Mouse (Mus musculus) frontal cortex, adult (tissue): ENCODE results near the gene Tmem88b.
A peak's percentile ranks its signal among the peaks of the same experiment; 100 is the strongest.
"Not testable (repeated sequence)": the region's sequence is repeated elsewhere in the genome, so short reads cannot be mapped to it uniquely, and the experiment has no call there.

Source experiments
- ATAC-seq: cut with Nextera tagmentation; 2 replicates; pipeline ENCODE4 v1.9.2; 2017; ENCODE audit warnings: mild to moderate bottlenecking, moderate library complexity, mixed read lengths; ENCODE audit not compliant: low TSS enrichment

Tmem88b gene

DNA sequence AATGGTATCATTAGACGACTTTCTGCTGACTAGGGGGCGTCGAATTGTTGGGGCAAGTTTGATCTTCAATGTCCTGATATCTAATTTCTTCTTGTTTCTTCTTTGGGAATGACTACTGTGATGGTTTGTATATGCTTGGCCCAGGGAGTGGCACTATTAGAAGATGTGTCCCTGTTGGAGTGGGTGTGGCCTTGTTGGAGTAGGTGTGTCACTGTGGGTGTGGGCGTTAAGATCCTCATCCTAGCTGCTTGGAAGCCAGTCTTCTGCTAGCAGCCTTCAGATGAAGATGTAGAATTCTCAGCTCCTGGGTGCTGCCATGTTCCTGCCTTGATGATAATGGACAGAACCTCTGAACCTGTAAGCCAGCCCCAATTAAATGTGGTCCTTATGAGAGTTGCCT, 3.2 kb upstream of the Tmem88b start:
- not testable (repeated sequence) for ATAC-seq

DNA sequence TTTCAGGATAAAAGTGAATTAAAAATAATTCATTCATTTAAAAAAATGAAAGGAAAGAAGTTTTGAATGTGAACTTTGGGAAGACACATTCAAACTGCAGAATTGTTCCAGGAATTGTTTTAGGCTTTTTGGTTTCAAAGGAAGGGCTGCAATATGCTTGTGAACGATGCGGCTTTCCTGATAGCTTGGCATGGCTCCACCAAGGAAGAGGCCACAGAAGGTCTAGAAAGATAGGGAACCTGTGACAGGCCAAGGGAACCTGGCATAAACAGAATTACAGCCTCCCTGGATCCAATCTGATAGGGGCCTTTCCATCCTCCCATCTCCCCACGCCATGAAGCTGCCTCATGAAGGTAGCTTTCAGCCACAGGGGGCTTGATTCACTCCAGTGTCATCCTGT, 2.6 kb upstream of the Tmem88b start:
- ATAC-seq: no peak

DNA sequence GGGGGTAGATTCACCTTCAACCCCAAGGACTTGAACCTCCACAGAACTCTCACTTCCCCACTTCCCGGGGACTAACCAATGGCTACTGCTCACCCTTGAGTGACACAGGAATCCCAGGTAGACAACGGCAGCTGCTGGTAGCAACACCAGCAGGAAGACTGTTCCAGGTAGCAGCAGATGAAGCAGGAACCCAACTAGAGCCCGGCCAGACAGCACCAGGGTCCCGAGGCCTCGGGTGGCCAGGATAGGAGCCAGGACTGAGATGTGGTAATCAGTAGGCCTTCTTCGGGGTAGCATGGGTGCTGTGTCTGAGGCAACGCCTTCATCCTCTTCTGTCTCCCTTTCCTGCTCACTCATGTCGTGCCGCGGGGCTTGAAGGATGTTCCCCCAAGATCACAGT, 428 bp downstream of the Tmem88b start:
- no peak for ATAC-seq

DNA sequence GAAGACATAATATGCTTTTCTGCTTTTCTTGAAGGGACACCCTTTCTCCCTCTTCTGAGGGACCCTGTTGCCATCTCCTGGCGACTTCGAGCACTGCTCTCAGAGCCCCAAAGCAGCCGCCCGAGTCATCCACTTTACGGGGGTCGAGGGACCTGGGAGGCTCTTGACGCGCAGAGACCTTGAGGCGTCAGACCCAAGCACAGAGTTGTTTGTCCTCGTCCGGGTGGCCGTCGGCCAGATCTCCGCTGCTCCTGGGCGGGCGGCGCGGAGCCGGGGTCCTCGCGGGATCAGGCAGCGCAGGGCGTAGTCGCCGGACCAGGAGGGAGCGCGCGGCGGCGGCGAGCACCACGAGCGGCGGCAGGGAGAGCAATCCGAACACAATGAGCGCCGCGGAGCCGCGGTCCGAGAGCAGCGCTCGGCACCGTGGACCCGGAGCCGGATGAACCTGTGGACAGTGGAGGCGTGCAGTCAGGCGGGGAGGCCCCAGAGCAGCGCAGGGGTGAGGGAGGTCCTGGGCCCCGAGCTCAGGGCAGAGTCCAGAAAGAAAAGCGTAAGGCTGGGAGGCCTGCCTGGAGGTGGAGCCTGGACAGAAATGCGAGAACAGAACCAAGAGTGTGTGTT, 1.5 kb downstream of the Tmem88b start:
- peak; percentile 76 for ATAC-seq

DNA sequence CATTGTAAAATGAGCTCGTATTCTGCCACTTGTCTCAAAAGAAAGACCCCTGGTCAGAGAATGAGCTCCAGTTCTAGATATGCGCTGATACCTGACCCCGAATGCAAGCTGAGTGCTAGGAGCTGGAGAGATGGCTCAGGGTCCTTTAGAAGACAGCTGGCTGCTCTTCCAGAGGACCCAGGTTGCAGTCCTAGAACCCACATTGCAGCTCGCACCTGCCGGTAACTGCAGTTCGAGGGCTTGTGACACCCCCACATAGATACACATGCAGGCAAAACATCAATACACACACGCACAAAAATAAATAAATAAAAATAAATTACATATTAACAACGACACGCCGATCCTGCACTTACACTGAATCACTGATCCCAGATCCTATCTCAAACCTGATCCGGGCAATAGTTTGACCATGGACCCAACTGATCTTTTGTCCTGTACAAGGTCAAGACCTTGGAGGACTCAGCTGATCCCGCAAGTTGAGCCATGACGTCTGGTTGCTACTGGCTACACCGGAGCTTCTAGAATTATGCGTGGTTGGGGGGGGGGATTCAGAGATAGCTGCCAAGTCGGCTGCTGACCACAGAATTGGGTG, 2.1 kb downstream of the Tmem88b start:
- no peak for ATAC-seq

DNA sequence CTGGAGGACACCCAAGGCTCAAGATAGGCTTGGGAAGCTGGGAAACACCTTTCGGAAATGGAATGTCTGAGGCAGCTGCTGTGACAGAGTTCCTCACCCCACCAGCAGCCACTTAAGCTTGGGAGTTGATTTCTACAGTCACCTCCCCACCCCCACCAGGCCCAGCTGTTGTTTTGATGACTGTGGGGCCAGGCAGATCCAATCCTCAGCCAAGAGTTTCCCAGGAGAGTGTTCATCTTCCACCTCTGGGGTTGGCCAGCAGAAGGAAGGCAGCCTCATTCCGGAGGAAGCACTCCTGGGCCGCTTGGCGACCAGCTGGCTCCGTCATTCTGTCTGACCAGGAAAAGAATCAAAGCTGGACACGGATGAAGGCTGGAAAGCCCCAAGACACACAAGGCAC, 4.8 kb downstream of the Tmem88b start:
- no peak for ATAC-seq

DNA sequence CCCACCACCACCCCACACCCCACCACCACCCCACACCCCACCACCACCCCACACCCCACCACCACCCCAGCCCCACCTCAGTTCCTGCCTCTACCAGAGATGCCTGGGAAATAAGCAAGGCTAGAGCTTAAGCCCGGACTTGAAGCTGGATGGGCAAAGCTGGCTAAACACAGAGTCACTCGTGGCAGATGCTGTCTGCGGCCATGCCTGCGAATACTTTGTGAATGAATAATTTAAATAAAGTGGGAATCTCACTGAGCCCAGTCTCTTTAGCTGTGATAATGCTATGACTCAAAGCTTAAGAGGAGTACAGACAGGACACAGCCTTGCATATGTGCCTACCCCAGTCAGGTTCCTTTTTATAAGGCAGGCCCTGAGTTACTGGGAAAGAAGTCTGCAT, 6.2 kb downstream of the Tmem88b start:
- no peak for ATAC-seq

DNA sequence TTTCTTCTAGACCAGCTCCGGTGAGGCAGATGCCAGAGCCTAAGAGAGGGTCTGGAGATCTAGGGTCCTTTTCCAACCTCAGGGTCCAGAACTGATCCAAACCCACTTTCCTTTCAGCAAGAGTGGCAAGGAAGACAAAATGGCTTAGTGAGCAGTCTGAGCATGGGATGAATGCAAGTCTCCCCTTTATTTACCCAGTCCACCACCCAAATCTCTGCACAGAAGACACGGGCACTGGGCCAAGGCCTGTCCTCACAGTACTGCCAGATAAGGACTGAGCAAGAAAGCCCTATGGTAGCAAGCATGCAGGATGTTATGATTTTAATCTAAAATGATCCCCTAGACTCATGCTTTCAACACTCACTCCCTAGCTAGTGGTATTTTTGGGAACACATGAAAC, 7.9 kb downstream of the Tmem88b start:
- ATAC-seq: no peak

DNA sequence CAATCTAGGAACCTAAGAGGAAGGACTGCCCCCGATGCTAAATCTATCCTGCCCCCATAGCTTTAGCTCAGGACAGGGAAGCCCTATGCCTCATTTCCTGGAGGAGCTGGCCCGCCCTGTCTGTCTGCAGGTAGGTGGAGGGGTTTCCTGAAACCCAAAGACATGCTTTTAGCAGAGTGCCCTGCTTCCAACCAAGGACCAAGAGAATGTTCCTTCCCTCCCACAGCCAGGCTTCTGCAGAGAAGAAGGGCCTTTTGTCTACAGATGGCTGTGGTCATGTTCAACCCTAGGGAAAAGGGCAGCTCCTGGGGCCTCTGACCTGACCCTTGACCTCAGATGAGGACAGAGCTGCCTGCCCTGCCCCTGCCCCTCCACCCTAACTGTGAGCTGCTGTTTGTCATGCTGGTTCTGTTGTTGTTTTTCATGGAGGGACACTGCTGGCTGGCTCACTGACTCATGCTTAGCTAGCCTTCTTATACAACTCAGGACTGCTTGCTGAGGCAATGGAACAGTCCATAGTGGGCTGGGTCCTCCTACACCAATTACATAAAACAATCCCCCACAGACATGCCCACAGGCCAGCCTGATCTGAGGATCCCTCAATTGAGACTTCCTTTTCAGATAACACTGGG, 8.9 kb downstream of the Tmem88b start:
- ATAC-seq: peak; percentile 25; the same call in 1 of the 2 replicates

DNA sequence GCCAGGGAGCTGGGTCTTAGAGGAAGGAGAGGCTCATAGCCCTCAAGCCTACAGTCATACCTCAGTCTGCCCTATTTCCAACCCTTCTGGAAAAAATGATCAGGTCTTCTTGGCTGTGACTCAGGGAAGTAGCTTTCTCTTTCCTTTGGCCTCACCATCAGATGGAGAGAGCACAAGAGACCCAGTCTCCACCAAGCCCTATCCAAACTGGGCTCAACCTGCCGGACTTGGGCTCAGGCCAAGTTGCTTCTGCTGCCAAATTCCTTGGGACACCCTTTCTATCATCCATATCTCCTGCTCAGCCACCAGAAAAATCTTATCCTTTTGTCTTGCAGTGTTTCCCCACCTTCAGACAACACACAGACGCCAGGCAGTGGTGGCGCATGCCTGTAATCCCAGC, 9.8 kb downstream of the Tmem88b start:
- ATAC-seq: no peak

DNA sequence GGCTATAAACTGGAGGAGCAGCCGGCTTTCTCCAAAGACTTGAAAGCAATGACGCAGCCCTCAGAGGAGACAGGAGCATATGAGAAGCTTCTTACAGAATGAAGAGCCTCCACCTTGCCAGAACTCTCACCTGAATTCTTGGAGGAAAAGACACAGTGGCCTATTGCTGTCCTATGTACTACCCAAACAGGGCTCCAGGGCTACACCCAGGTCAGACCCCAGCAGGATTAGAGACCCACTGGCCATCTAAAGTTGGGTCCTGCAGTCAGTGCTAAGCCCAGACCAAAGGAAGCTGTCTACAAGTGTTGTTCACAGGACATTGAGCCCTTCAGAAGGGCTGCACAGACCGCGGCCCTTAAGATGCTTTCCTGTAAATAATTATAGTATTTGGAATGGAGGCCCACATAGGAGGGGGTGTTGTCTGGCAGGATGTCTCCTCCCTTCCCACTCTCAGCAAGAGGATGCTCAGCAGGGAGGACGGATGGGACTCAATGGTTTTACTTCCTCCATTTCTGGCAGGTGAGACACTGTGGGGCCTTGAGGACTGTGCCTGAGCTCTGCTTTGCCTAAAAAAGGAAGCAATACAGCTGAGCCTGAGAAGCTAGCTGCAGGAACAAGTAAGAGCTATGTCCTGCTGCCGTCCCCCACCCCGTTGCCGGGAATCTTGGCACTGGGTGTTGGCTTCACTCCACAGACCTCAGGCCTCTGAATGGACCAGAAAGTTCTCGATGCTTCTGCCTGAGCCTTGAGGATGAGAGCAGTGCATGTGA, 10.5 kb downstream of the Tmem88b start:
- peak; percentile 13; the same call in 1 of the 2 replicates for ATAC-seq

DNA sequence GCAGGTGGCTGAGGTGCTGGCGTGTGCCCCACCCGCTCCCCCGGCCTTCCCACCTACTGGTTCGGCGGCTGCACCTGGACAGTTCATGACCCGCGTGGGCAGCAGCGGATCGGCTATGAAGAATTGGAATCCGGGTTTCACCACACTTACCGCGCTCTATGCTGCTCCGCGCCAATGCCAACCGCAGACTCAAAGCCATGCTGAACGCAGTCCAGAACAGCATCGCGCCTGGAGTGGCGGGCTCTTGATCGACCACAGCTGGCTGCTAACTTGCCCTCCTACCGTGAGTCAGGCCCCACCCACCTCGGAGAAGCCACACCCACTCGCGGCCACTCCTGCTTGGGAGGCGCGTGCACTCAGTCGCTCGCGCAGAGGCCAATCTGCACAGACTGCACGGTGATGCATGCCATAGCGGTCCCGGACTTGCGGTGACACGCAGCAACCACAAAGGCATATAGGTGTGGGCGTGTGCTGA, 11.4 kb downstream of the Tmem88b start, which contains the start of gene Vwa1:
Gene Vwa1, minus strand, starts transcription at position 419 of the 475 bp plus-strand sequence.
- ATAC-seq: peak; percentile 72

DNA sequence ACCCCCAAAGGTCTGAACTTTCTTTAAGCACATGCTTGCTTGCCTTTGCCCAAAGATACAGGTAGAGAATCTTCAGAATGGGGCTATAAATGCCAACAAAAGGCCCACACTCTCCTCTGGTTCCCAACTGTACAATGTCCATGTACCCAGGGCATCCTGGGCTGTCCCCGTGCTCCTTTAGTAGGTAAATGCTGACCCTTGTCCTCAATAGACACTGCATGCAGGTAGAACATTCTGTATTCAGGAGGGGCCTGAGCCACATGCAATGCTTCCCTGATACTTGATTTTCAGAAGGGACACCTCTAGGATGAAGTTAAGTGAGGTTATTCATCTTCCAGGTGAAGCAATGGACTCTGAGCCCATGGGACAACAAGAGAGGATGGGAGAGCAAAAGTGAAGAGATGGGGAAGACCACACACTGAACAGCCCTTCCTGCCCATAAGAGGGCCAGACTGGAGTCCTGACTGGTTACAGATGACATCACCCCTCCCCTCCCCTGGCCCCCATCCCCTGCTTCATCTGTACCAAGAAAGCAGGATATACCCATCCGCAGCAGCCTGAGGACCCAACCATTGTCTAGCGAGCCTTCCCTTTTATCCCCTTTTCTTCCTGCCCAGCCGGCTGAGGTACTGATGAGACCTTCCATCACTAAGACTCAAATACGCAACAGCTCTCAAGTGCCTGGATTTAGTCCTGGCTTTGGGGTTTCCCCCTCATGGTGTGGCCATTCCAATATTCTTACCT, 12.2 kb downstream of the Tmem88b start:
- ATAC-seq: no peak

DNA sequence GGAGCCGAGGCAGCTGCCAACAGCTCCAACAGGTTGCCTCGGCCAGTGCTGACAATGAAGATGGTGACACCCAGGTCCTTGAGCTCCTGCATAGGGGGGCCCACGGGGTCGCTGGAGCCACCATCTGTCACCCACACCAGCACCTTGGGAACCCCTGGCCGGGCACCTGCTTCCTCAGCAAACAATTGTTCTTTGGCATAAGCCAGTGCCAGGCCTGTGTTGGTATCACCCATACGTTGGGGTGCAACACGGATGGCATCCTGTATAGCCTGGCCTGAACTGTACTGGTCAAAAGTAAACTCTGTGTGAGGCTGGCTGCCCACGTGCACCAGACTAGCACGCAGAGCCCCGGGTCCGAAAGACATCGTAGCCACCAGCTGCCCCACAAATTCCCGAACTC, 12.9 kb downstream of the Tmem88b start:
- no peak for ATAC-seq

DNA sequence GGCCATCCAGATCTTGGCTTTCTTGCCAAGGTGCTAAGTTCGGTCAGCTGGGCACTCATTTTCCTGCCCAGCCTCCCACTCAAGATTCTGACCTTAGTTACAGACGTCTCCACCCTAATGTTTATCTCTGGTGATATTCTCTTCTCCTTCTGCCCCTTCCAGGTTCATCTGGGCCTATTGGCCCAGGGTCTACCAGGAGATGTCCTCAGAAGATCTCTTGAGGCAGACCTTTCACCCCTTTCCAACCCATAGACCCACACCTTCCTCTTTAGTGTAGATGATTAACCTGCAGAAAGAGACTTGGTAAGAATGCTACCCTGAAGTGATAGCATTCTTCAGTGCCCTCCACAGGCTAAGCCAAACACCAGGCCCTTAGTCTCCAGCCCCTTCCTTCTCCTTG, 14.0 kb downstream of the Tmem88b start:
- no peak for ATAC-seq

DNA sequence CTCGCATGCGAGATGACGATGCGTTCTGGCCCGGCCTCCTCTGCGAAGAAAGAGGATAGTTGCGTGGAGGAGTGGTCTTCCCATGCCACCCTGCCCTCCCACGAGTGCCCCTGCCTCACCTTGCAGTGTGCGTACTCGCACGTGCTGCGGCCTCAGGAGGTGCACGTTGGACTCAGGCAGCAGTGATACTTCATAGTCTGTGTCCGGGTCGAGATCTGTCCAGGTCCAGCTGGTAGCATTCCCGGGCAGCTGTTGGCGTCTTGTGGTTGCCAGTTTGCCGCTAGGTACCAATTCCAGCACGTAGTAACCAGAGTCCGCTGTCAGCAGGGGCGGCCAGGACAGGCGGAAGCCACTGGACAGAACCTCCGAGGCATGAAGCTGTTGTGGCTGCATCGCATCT, 15.0 kb downstream of the Tmem88b start:
- ATAC-seq: no peak

DNA sequence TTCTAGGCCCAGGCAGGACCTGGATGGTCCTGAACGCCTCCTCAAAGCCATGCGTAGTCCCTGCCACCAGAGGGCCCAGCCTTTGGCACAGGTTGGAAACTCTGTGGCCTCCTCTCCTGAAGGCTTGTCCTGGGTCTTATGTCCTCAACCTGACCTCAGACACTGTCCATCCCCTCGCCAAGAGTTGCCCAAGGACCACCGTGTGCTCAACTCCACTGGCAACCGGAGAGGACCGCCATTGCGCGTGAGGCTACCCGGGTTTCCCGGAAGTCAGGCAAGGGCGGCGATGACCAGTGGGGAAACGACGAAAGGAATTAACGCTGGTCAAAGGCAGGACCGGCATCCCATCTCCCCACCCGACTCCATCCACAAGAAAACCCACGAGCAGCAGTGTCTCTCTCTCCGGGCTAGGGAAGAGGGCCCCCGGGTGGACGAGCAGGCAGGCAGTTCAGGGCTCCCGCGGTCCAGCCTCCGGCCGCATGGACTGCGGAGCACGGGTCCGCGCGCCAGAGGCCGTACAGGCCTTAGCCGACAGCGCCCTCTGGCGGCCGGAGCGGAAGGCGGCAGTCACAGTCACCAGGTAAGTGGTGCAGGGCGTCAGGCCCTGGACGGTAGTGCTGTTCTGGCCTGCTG, 15.7 kb downstream of the Tmem88b start:
- ATAC-seq: peak; percentile 68

DNA sequence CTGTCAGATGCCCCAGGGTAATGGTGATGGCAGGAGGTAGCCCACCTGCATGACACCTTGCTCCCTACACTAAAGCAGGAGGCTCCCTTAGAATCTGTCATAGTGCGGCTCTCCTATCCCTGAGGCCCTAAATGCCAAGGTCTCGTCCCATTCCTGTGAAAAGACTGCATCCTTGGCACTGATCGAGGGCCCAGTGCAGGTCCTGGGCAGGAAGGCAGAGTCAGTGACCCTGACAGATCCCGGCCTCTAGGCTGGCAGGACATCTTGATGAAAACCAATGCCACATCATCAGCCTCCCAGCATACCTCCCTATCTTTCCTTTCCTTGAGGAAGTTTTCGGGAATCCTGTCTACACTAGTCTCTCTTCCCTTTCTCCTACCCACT, 16.2 kb downstream of the Tmem88b start:
- no peak for ATAC-seq

DNA sequence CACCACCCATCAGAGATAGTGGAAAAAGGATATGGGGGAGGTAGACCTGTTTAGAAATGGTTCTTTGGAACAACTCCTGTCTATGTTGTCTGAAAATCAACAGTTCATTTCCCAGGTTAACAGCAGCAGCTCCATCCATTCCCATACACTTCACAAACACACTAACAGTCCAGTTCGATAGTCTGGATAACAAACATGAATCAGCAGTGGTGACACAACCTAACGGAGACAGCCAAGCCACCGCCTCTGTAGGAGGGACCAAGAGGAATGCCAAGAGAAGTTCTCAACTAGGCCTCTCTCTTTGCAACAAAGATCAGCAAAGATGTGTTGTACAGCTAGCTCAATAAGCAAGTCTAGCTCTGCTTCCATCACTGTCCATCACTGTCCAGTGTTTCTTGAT, 23.3 kb downstream of the Tmem88b start:
- ATAC-seq: no peak

DNA sequence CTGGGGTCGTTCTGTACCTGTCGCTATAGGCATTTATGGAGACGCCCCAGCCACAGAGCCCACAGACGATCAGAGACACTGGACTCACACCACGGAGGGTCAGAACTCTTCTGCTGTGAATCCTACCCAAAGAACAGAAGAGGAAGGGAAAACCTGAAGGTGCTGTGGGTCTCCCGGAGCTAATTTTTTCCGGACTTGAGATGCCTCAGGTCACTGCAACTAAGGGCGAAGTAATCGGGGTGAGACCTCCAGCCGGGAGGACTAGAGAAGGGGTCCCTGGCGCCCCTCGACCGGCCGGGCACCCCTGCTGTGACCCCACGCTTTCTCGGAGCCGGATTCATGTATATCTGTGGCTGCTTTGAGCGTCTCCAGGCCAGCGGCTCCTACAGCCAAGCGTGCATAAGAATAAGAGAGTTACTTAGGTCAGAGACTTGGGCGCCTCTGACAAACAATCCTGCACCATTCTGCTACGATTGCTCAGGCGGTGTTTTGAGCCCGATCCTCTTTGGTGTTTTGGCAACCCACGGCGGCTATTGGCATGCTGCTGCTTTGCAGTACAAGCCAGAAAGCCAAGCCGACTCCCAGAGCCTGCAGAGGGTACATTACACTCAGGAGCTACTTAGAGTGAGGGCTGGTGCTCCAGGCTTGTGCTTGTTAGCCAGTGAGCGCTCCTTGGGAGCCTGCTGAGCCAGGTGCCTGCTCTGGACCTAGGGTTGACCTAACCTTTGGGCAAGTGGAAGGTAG, 24.1 kb downstream of the Tmem88b start:
- peak; percentile 7; the same call in 1 of the 2 replicates for ATAC-seq
